Mouse (Mus musculus) gastrocnemius, postnatal 10 days (tissue): ENCODE data around the gene Ivl. TPM values are rescaled to one million over a fixed set of nuclear protein-coding genes. Genes with fewer than 3 reads are reported as not detected.

Experiments
- total RNA-seq, 2 experiments: library from RNA; stranded (reverse); gene quantifications; 2 replicates each; pipeline ENCODE4 v1.2.3; 2021

Gene Ivl
- total RNA-seq, 2 experiments from 2014 or later: not detected

Other genes starting within 250 kb of the Ivl start
- not detected for gene Sprr2d, start 234.6 kb downstream of the Ivl start, total RNA-seq
- gene Sprr2e, start 221.6 kb downstream of the Ivl start, total RNA-seq: not detected
- gene Sprr2f, start 208.5 kb downstream of the Ivl start, total RNA-seq: not detected
- gene Sprr2h, start 188.1 kb downstream of the Ivl start, total RNA-seq: not detected
- not detected for gene Sprr2i, start 165.7 kb downstream of the Ivl start, total RNA-seq
- not detected for gene Sprr2j-ps, start 155.7 kb downstream of the Ivl start, total RNA-seq
- gene Gm9774, start 144.3 kb downstream of the Ivl start, total RNA-seq: 1 to 10 TPM; 3.9 to 5.8 TPM
- not detected for gene Sprr2k, start 141.2 kb downstream of the Ivl start, total RNA-seq
- not detected for gene Sprr1b, start 134.9 kb downstream of the Ivl start, total RNA-seq
- gene Sprr3, start 115.0 kb downstream of the Ivl start, total RNA-seq: not detected
- not detected for gene Sprr1a, start 87.8 kb downstream of the Ivl start, total RNA-seq
- gene Sprr4, start 73.2 kb downstream of the Ivl start, total RNA-seq: not detected
- not detected for gene 2310046K23Rik, start 39.2 kb downstream of the Ivl start, total RNA-seq
- not detected for gene Smcp, start 15.3 kb upstream of the Ivl start, total RNA-seq
- not detected for gene 2210017I01Rik, start 33.8 kb upstream of the Ivl start, total RNA-seq
- gene Lce6a, start 47.9 kb upstream of the Ivl start, total RNA-seq: not detected
- not detected for gene Lce1a1, start 74.6 kb upstream of the Ivl start, total RNA-seq
- gene Lce1b, start 83.2 kb upstream of the Ivl start, total RNA-seq: not detected
- gene Lce1a2, start 96.6 kb upstream of the Ivl start, total RNA-seq: not detected
- gene Lce1c, start 105.5 kb upstream of the Ivl start, total RNA-seq: not detected
- not detected for gene Lce1d, start 113.5 kb upstream of the Ivl start, total RNA-seq
- gene Lce1e, start 135.3 kb upstream of the Ivl start, total RNA-seq: not detected
- gene Lce1f, start 146.6 kb upstream of the Ivl start, total RNA-seq: not detected
- not detected for gene Gm38119, start 165.4 kb upstream of the Ivl start, total RNA-seq
- gene Lce1g, start 178.6 kb upstream of the Ivl start, total RNA-seq: not detected
- gene Lce1h, start 191.3 kb upstream of the Ivl start, total RNA-seq: not detected
- not detected for gene Lce1i, start 205.2 kb upstream of the Ivl start, total RNA-seq
- not detected for gene Lce1j, start 216.8 kb upstream of the Ivl start, total RNA-seq
- gene Lce1k, start 234.2 kb upstream of the Ivl start, total RNA-seq: not detected